Mouse (Mus musculus) megakaryocyte, embryonic 14.5 days (primary cell): Measurements from ENCODE around the gene Sh3bgrl2.

Source experiments
- FLI1 ChIP-seq: IDR thresholded peaks from 2 replicates; pipeline ENCODE4 v1.6.1; 2012; ENCODE audit warnings: low read length, inconsistent platforms, mixed read lengths
- GATA1 ChIP-seq: IDR thresholded peaks from 3 replicates; pipeline ENCODE4 v1.6.1; 2012; ENCODE audit warnings: mixed read lengths, low read length, inconsistent platforms, borderline replicate concordance

- TF ChIP-seq GATA1 (no peak), FLI1 (no peak)
Observed at GRCm38 (mm10) chr9:83586316-83587050, 38.4 kb downstream of the Sh3bgrl2 start.
